Mouse (Mus musculus): ENCODE measurements around the gene Chid1.

Chid1 gene

DNA sequence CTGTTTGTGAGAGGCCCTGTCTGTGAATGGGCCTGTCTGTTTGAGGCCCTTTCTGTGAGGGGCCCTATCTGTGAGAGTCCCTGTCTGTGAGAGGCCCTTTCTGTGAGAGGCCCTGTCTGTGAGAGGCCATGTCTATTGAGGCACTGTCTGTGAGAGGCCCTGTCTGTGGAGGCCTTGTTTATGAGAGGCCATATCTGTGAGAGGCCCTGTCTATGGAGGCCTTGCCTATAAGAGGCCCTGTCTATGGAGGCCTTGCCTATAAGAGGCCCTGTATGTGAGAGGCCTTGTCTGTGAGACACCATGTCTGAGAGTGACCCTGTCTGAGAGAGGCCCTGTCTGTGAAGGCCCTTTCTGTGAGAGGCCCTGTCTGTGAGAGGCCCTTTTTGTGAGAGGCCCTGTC, 31.5 kb downstream of the Chid1 start:
- in situ Hi-C loops (cut with MboI, MseI), result no loop called here

DNA sequence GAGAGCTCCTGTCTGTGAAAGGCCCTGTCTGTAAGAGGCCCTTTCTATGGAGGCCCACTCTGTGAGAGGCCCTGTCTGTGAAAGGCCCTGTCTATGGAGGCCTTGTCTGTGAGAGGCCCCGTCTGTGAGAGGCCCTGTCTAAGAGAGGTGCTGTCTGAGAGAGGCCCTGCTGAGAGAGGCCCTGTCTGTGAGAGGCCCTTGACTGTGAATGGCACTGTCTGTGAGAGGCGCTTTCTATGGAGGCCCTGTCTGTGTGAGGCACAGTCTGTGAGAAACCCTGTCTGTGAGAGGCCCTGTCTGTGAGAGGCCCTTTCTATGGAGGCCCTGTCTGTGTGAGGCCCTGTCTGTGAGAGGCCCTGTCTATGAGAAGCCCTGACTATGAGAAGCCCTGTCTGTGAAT, 33.4 kb downstream of the Chid1 start:
- in situ Hi-C loops (cut with MboI, MseI), result no loop called here

DNA sequence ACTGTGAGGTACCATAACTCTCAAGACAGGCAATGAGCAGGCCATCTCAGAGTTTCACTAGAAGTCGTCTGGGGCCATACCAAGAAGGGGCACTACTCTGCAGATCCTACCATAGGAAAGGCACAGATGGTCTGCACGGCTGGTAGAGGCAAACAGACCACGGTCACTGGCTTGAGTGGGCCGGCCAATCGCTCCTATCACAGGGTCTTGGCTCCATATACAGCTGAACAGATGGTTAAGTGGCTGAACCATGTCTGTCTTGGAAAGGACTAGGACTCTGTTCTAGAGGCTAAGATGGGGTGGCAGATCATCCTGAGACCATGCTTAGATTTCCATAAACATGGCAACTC, 37.1 kb downstream of the Chid1 start:
- in situ Hi-C loops (cut with MboI, MseI), result no loop called here

DNA sequence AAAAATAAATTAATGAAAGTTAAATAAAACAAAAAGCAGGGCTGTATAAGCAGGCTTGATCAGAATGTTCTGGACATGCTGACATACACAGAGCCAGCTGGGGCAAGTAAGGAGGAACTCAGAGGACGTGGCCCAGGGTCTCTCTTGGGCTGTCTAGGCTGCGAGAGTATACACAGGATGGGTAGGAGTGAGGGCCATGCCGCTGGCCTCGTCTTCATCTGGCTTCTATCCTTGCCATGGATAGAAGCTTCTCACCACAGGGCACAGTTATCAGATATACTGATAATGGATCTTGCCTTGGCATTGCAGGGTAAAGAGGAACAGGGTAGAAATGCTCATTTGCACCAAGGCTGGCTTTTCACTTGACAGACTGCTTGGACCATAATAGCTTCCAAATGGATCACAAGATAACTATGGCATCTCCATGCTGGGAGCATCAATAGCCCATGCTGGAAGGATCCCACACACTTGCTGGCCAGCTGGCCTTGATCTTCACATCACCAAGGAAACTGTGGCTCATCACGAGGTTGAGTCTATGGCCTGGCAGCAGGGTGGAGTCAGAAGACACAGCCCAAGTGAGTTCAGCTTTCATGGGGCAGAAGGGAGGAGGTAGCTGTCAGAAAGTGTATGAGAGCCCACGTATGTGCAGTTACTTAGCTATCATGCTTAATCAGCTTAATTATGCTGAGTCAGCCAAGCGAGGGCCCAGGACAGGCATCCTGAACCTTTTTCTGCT, 37.7 kb downstream of the Chid1 start:
- in situ Hi-C loops (cut with MboI, MseI), result no loop called here

DNA sequence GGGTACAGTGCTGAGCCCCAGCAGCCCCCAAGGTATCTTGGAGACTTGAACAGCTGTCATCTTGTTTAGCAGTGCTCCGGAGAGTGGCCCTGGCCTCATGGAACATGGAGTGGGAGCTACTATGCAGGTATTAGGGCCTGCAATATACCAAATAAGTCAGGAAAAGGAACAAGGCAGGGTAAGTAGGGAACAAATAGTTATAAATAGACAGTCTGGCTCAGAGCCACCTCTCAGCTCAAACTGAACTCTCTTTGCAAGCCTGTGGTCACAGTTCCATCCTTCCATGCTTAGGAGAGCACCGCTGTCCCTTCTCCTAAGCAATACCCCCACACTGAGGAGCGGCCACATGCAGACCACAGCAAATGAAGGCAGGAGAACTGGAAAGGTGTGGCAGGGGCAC, 42.1 kb downstream of the Chid1 start:
- in situ Hi-C loops (cut with MboI, MseI), result no loop called here

DNA sequence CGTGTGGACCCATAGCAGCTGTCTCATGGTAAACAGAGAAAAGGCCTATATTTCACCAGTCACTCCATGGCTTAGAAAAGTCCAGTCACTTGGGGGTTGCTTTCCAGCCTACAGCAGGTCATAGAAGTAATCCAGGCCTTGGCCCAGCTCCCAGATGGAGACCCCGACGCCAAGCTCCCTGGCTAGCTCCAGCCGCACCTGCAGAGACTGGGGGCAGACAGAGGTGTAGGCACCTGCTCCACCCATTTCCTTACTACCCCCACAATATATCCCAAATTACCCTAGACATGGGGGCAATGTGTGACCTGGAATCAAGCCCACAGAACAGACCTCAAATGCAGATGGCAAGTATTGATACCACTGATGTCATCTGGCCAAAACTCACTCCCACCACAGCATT, 43.7 kb downstream of the Chid1 start:
- in situ Hi-C loops (cut with MboI, MseI), result no loop called here

DNA sequence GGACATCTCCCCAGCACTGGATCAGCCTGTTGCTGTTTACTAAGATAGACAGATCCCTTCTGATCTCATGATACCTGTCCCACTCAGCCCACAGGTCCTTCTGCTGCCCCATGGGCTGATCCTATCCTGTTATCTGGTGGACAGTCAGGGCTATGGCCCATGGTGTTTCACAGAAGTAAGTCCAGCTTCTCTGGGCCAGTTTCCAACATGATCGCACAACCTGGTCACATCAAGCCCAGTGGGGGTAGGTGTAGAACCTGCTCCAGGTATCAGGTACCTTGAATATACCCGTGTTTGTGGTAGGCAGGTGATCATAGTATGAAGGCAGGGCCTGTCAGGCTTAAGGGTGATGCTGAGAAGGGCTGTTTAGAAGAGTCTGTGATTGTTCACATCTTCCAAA, 44.3 kb downstream of the Chid1 start:
- in situ Hi-C loops (cut with MboI, MseI), result no loop called here

DNA sequence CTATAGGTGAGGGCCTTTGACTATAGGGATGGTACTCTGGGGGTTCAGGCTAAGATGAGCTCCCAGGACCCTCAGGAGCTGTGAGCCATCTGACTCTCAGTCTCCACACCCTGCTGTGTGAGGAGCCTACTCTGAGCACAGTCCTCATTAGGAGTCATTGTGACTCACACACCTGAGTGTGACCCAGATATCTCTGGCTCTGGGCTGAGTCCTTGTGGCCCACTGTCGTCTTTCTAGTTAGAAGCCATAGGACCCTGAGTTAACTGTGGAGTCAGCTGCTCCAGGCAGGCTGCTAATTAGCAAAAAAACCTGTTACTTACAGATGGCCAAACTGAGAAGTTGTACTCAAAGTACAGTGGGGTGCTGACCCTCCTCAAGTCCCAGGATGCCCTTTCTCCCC, 45.9 kb downstream of the Chid1 start:
- in situ Hi-C loops (cut with MboI, MseI), result no loop called here

DNA sequence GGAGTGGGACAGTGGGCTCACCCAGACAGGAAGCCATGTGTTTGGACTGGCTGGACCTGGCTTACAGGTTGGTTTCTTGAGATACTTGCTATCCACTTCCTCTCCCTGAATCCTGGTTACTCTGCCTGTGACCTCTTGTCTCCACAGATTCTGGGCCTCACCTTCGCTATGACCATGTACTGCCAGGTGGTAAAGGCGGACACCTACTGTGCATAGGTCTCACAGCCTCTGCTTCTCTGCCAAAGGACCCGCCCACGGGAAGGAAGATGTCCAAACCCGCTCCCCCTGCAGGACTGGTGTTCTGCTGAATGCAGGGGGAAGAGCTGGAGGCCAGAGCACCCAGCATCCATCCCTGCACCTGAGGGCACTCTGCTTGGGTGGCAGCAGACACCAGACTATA, 46.9 kb downstream of the Chid1 start:
- in situ Hi-C loops (cut with MboI, MseI), result no loop called here

DNA sequence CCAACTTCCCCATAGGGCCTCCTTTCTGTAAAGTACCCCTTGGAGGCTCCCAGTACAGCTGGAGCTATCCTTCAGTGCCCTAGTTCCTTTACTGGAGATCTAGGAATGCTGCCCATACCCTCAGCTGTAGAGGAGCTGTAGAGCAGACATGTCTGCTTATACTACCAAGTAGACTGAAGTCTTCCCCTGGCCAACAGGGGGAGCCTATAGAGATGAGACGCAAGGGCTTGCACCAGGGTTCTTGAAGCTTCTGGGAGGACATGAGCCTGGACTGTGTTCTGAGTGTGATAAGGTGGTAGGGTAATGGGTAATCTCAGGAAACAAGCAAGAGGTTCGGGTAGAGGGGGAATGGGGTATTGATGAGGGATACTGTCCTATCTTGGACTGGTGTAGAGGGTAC, 48.5 kb downstream of the Chid1 start:
- in situ Hi-C loops (cut with MboI, MseI), result no loop called here

DNA sequence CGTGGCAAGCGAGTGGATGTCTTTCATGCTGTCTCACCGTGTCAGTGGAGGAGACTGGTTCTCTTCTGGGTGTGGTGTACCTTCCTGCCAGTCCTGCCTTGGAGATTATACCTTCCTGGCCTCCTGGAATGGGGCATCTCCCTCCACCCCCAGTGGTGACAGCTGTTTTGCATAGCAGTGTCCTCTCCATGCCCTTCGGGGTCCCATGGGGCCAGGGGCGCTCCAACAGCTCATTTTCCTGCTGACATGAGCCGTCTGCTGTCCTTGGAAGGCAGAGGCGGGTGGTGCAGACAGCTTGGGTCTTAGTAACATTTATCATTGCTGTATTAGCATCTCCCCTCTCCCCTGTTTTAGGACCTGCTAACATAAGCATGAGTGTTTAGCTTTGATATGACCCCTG, 52.5 kb downstream of the Chid1 start:
- in situ Hi-C loops (cut with MboI, MseI), result loop anchor here (5.0 kb wide), 2 partner anchors 35 to 270 kb away; no protein-coding TSS in a partner anchor

DNA sequence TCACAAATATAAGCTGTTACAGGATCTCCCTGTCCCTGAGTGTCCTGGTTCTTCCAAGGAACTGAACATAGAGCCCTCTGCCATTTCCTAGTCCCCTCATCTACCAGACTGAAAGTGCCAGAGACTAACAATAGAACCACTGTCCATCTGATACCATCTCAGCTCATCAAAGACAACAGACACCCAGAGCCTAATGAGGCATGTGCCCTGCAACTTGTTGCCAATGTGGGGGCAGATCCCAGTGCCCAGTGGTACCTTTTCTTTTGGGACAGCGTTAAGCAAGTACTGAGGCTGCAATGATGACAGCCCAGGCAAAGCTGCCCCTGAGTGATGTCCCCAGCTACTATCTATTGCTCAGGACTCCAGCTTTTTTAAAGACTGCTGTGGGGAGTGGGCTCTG, 53.4 kb downstream of the Chid1 start:
- in situ Hi-C loops (cut with MboI, MseI), result loop anchor here (5.0 kb wide), 2 partner anchors 36 to 271 kb away; no protein-coding TSS in a partner anchor

DNA sequence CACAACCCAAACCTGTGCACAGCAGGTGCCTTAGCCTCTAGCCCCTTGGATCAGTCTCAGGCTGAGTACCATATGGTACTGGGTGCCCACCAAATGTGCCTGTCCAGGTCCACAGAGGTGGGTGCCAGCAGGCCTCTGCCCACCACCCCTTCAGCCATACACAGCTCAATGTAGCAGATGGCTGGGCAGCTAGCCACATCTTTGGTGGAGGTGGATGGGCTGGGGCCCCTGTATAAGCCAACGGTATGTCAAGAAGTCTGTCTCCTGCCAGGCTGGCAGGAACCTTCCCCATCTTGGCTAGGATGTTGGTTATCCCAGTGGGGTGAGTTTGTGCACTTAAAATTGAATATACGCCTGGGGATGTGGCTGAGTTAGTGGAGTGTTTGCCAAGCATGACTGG, 54.1 kb downstream of the Chid1 start:
- in situ Hi-C loops (cut with MboI, MseI), result loop anchor here (5.0 kb wide), 2 partner anchors 37 to 272 kb away; no protein-coding TSS in a partner anchor

DNA sequence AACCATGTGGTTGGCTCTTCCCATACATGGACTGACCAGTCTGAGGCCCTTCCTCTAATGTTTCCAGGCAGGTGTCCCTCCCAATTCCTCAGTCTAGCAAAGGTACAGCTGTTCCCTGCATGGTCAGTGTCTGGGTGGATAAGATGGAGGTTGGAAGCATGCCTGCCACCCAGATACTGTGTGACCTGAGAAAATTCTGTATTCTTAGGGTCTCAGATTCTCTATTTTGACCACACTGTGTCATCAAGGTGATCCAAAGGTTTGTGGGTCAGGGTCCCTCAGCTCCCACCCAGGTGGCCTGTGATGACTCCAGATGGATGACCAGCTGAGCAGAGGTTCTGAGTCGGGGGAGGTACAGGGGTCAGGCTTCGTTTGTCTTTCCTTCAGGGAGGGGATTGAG, 54.5 kb downstream of the Chid1 start:
- in situ Hi-C loops (cut with MboI, MseI), result loop anchor here (5.0 kb wide), 2 partner anchors 37 to 272 kb away; no protein-coding TSS in a partner anchor

DNA sequence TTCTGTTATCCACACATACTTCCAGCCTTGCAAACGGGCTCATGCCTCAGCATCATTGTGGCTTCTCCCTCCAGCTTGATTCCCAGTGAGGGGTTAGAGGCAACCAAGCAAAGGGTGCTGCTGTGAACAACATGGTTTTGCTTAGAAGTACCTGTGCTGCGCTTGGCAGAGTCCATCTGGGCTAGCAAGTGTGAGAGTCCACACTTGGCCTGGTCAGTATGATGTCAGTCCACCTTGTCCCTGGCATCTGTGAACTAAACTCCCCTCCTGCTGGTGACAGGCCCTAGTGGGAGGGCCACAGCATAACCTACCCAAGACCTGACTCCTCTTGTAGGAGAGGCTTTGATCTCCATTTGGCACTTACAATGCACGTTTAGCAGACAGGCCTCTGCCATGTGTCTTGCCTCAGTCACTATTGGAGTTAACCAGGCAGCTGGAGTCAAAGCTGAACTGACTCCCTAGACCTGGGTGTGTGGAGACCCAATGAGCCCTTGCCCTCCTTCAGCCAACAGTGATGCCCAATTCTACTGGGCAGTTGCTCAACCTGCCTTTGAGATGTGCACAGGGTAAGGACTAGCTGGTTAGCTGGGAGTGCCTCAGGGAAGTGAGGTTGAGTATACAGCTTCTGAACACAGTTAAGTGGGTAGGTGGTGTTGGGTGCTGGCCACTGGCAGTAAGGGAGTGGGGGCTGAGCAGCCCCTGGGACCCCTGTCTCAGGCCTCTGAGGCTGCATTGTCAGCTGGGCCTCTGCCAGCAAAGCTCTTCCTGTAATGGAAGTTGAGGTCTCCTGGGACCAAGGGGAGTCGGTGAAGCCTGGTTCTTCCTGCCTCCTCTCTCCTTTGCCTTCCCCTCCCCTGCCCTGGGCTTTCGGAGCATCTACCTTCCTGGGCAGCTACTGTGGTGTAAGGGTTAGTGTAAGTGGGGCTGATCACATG, 55.2 kb downstream of the Chid1 start:
- in situ Hi-C loops (cut with MboI, MseI), result loop anchor here (5.0 kb wide), 3 partner anchors 38 to 273 kb away; no protein-coding TSS in a partner anchor

DNA sequence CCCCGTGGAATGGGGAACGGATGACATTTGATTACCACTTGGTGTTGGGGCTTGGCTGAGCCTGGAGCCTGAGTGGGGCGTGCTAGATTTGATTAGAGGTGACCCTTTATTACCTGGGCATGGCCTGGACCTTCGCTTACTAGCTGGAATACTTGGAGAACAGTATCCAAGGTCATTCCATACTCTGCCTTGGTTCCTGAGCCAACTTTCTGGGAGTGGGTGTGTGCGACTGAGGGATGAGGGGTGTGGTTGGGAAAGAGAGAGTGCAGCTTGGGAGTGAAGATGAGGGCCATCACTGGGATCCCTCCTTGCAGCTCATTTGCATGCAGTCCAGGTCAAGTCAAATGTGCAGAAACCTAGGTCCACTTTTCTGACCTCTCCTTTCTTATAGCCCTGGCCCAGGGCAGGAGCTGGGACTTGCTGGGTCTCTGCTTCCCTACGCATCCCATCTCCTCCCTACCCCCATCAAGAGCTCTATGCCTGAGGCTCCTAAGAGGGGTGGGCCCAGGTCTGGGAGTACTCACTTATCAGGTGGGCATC, 56.5 kb downstream of the Chid1 start:
- in situ Hi-C loops (cut with MboI, MseI), result loop anchor here (5.0 kb wide), 1 partner anchor 184 kb away; no protein-coding TSS in a partner anchor

DNA sequence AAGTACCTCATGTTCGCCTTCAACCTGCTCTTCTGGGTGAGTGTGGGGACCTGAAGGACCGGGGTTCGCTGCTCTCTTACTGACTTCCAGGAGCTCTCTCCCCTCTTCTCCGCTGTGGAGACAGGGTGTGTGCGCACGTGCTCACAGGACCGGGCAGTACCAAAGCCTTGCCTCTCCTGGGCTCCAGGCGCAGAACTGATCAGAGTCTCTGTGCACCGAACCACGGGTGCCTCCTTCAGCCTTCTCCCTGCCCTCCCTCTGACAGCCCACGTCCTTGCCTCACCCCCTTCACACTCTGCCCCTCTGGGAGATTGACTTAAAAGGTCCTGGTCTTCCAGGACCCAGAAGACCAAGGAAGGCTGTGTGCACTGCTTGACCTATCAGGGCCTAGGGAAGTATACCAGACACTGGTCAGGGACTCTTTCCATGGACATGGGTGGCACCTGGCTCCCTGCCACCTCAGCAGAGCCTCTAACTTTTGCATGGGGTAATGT, 57.1 kb downstream of the Chid1 start:
- in situ Hi-C loops (cut with MboI, MseI), result loop anchor here (5.0 kb wide), 1 partner anchor 185 kb away; no protein-coding TSS in a partner anchor

DNA sequence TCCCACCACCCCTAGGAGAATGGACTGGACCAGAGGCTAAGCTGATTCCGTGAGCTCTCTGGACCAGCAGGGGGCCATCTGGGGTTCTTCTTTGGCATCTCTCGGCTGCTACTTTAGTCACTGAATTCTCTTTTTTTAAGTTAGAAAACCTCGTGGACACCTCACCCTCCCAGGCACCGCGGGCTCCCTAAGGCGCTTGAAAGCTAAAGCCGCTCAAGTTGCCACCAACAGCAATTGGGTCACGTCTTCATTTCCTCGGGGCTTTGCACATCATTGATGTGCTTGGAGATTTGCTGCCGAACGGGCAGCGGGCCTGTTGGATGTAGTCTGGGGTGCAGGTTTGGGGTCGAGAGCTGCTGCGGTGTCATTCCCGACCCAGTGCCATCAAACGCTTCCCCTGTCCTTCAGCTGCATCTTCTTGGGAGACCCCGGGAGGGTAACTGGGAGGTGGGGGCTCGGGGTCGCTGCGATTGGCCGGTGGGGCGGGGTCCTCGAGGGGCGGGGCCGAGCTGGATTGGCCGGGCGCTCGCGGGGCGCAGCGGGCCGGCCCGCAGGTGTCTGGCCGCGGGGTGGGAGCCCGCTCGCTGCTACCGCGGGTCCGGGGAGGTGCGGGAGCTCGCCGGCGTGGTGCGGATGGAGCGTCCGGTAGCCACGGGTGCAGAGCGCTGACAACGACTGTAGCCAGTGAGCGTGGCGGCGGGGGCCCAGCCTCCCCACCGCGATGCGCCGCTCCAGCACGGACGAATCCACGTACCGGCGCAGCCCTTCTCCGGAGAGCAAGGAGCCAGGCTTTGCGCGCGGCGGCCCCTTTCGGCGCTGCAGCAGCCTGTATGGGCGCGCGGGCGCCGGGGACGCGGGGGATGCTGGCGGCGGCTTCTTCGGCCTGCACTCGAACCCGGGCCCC, 57.9 kb downstream of the Chid1 start:
- in situ Hi-C loops (cut with MboI, MseI), result loop anchor here (5.0 kb wide), 1 partner anchor 186 kb away; no protein-coding TSS in a partner anchor

DNA sequence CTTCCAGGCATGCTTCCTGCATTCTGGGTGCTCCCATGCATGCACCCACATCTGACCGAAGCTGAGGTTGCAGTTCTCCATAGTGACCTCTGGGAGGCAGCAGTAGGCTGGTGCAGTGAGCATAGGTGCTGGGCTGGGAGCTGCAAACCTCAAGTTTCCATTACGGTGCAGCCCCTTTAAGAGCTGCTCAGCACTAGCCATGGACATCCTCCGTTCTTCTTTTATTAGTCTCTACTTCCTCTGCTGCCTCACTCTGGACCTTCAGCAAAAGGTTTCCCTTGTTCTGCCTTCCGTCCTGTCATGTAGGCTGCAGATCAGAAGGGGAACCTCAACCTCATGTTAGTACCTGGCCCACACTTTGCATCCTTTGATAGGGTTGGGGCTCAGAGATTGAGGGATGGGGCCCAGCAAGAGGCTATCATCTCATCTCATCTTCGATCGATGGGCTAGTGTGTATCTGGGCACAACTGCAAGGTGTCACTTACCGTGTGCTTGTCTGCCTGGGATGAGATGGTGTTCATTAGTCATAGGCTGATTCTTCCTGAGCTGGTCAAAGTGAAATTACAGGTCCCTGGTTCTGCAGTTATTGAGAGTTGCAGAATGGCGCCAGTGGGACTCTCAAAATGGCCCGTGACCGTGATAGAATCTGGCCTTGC, 58.7 kb downstream of the Chid1 start:
- in situ Hi-C loops (cut with MboI, MseI), result loop anchor here (5.0 kb wide), 1 partner anchor 186 kb away; no protein-coding TSS in a partner anchor

DNA sequence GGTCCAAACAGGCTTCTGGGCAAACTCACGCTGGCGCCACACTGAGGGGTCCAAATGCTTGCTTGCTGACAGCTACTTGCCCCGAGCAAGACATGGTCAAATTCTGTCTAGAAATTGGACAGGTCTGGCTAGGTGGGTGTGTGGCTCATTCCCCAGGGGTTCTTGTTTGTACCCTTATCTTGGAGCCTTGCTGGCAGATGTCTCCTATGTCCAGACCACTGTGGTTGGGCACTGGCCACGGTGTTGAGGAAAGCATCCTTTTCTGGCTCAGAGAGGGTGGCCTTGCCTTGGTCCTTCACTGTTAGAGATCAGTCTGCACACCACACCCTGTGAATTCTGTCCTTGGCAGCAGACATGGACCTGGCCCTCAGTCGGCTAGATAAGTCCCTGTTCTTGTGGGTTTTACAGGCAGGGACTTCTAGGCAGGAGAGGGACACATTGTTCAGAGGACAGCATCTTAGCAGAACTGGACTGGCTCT, 61.3 kb downstream of the Chid1 start:
- in situ Hi-C loops (cut with MboI, MseI), result loop anchor here (10.0 kb wide), 1 partner anchor 906 kb away; the partner anchor contains the start of genes Ctsd and Gm49369
